Mouse (Mus musculus) embryonic facial prominence, embryonic 11.5 days (tissue): Measurements from ENCODE around the gene Olfr5. TPM values are rescaled to one million over a fixed set of nuclear protein-coding genes. Genes with fewer than 3 reads are reported as not detected.

Experiments used
- polyA plus RNA-seq: library from polyadenylated mRNA; unstranded; fragments of >200 nt; fragmentation: Nextera tagmentation; extraction: Ambion mirVana; gene quantifications from 2 replicates; pipeline ENCODE4 v1.2.1, GENCODE M21; 2014

Gene Olfr5
- polyA plus RNA-seq, 1 experiment from 2014 or later, result not detected

Other genes starting within 250 kb of the Olfr5 start
- not detected in 2 replicates for gene Epp13, start 234.2 kb downstream of the Olfr5 start, polyA plus RNA-seq
- 7.4 and 8.2 TPM in 2 replicates for gene Zfp667, start 200.4 kb downstream of the Olfr5 start, polyA plus RNA-seq
- gene Zfp583, start 155.7 kb downstream of the Olfr5 start, polyA plus RNA-seq, result 8.3 and 8.8 TPM in 2 replicates
- 1.4 and 1.6 TPM in 2 replicates for gene Gm3854, start 143.2 kb downstream of the Olfr5 start, polyA plus RNA-seq
- gene Zfp78, start 123.7 kb downstream of the Olfr5 start, polyA plus RNA-seq, result 1.9 and 3.0 TPM in 2 replicates
- gene Zfp28, start 103.6 kb downstream of the Olfr5 start, polyA plus RNA-seq, result 12.0 and 13.8 TPM in 2 replicates
- gene Smim17, start 88.2 kb downstream of the Olfr5 start, polyA plus RNA-seq, result 0.28 TPM in 1 of 2 replicates, not detected in the other
- not detected in 2 replicates for gene Gm20715, start 76.7 kb downstream of the Olfr5 start, polyA plus RNA-seq
- not detected in 2 replicates for gene Olfr1344, start 48.3 kb downstream of the Olfr5 start, polyA plus RNA-seq
- gene Olfr1336, start 30.8 kb downstream of the Olfr5 start, polyA plus RNA-seq, result not detected in 2 replicates
- gene Olfr1346, start 19.8 kb downstream of the Olfr5 start, polyA plus RNA-seq, result not detected in 2 replicates
- gene Olfr1347, start 12.8 kb upstream of the Olfr5 start, polyA plus RNA-seq, result not detected in 2 replicates
- not detected in 2 replicates for gene Olfr1348, start 21.8 kb upstream of the Olfr5 start, polyA plus RNA-seq
- not detected in 2 replicates for gene Olfr1349, start 36.0 kb upstream of the Olfr5 start, polyA plus RNA-seq
- not detected in 2 replicates for gene Olfr1350, start 77.9 kb upstream of the Olfr5 start, polyA plus RNA-seq
- gene Zim1, start 209.5 kb upstream of the Olfr5 start, polyA plus RNA-seq, result 2.8 and 2.9 TPM in 2 replicates
- 200 and 207 TPM in 2 replicates for gene Peg3, start 243.5 kb upstream of the Olfr5 start, polyA plus RNA-seq
- 13.3 and 15.2 TPM in 2 replicates for gene Usp29, start 243.6 kb upstream of the Olfr5 start, polyA plus RNA-seq